Mouse (Mus musculus): ENCODE results near the gene Asic1. TPM values are rescaled to one million over a fixed set of nuclear protein-coding genes. Genes with fewer than 3 reads are reported as not detected.

The Asic1 gene
- polyA plus RNA-seq, 1 experiment from 2014 or later = 29.0 TPM

- H3K27me3 ChIP-seq (ENCODE audit: insufficient read depth, poor library complexity, severe bottlenecking) = peaks cover 43% of the 10 kb centered on the region
- WGBS = under 1% methylated on average over 68 of the region's 68 CpGs
- H3K9me3 ChIP-seq = no peaks in the 10 kb centered on the region
- no peaks in the 10 kb centered on the region for H3K36me3 ChIP-seq
- H3K4me3 ChIP-seq = peak within 1 kb of the TSS; percentile 97
- H3K4me1 ChIP-seq (replicated peaks) = peaks cover 72% of the 10 kb centered on the region
- peak; percentile 97 for DNase-seq (ENCODE audit: low spot score)
- peak within 1 kb of the TSS; percentile 97 for H3K27ac ChIP-seq
Measured at GRCm38 (mm10) chr15:99651163-99651872, 18.9 kb upstream of the Asic1 start, which contains the start of gene Racgap1. Gene Racgap1 (minus strand): TSS chr15:99651656.

- peaks cover 51% of the 10 kb centered on the region for H3K27me3 ChIP-seq (ENCODE audit: insufficient read depth, poor library complexity, severe bottlenecking)
- 78% methylated on average over 10 of the region's 10 CpGs for WGBS
- peak overlapping the region; percentile 97 for H3K4me3 ChIP-seq
- no peak for DNase-seq (ENCODE audit: low spot score)
- no peaks in the 10 kb centered on the region for H3K9me3 ChIP-seq
- no peaks in the 10 kb centered on the region for H3K36me3 ChIP-seq
- peak overlapping the region; percentile 97 for H3K27ac ChIP-seq
- H3K4me1 ChIP-seq (replicated peaks) = peaks cover 67% of the 10 kb centered on the region
Measured at GRCm38 (mm10) chr15:99651984-99652872, 17.9 kb upstream of the Asic1 start.

- H3K9me3 ChIP-seq = no peaks in the 10 kb centered on the region
- 10% methylated on average over 8 of the region's 8 CpGs for WGBS
Measured at GRCm38 (mm10) chr15:99653291-99653690, 16.9 kb upstream of the Asic1 start.

GRCm38 (mm10) chr15:99653876-99654275 lies 16.3 kb upstream of the Asic1 start:
- Histone ChIP-seq H3K27me3 (ENCODE audit: insufficient read depth, poor library complexity, severe bottlenecking) (peaks cover 51% of the 10 kb centered on the region), H3K36me3 (no peaks in the 10 kb centered on the region), H3K9me3 (no peaks in the 10 kb centered on the region), H3K27ac (peak overlapping the region; percentile 78), H3K4me1 (replicated peaks) (peaks cover 50% of the 10 kb centered on the region), H3K4me3 (peak overlapping the region; percentile 45)
- 3% methylated on average over 21 of the region's 21 CpGs for WGBS
- no peak for DNase-seq (ENCODE audit: low spot score)

More at GRCm38 (mm10) chr15:99653291-99653690, 16.9 kb upstream of the Asic1 start:
- peak; percentile 55 for DNase-seq (ENCODE audit: low spot score)
- Histone ChIP-seq H3K36me3 (no peaks in the 10 kb centered on the region), H3K4me1 (replicated peaks) (peaks cover 56% of the 10 kb centered on the region), H3K27me3 (ENCODE audit: insufficient read depth, poor library complexity, severe bottlenecking) (peaks cover 51% of the 10 kb centered on the region), H3K4me3 (peak overlapping the region; percentile 45), H3K27ac (peak overlapping the region; percentile 78)

- Histone ChIP-seq H3K4me3 (no peak overlapping the region), H3K36me3 (no peaks in the 10 kb centered on the region), H3K27me3 (ENCODE audit: insufficient read depth, poor library complexity, severe bottlenecking) (peaks cover 55% of the 10 kb centered on the region), H3K4me1 (replicated peaks) (peaks cover 32% of the 10 kb centered on the region), H3K27ac (0 out of 2 replicates have a peak overlapping the region, but pooled peaks have one; percentile 17), H3K9me3 (no peaks in the 10 kb centered on the region)
- WGBS = 44% methylated on average over 9 of the region's 9 CpGs
- no peak for DNase-seq (ENCODE audit: low spot score)
Measured at GRCm38 (mm10) chr15:99655956-99656355, 14.2 kb upstream of the Asic1 start.

- 57% methylated on average over 2 of the region's 2 CpGs for WGBS
- H3K27me3 ChIP-seq (ENCODE audit: insufficient read depth, poor library complexity, severe bottlenecking) = peaks cover 55% of the 10 kb centered on the region
Measured at GRCm38 (mm10) chr15:99658437-99658836, 11.7 kb upstream of the Asic1 start.

GRCm38 (mm10) chr15:99661121-99661830 lies 8.9 kb upstream of the Asic1 start:
- peaks cover 39% of the 10 kb centered on the region for H3K4me1 ChIP-seq (replicated peaks)
- peaks cover 53% of the 10 kb centered on the region for H3K27me3 ChIP-seq (ENCODE audit: insufficient read depth, poor library complexity, severe bottlenecking)
- no peak overlapping the region for H3K4me3 ChIP-seq
- 93% methylated on average over 15 of the region's 15 CpGs for WGBS
- H3K9me3 ChIP-seq = no peaks in the 10 kb centered on the region
- H3K36me3 ChIP-seq = no peaks in the 10 kb centered on the region
- no peak for DNase-seq (ENCODE audit: low spot score)
- 0 out of 2 replicates have a peak overlapping the region, but pooled peaks have one; percentile 31 for H3K27ac ChIP-seq

More at GRCm38 (mm10) chr15:99658437-99658836, 11.7 kb upstream of the Asic1 start:
- Histone ChIP-seq H3K4me3 (no peak overlapping the region), H3K36me3 (no peaks in the 10 kb centered on the region), H3K9me3 (no peaks in the 10 kb centered on the region), H3K27ac (no peak overlapping the region), H3K4me1 (replicated peaks) (peaks cover 28% of the 10 kb centered on the region)
- no peak for DNase-seq (ENCODE audit: low spot score)

- Histone ChIP-seq H3K9me3 (no peaks in the 10 kb centered on the region), H3K4me1 (replicated peaks) (peaks cover 40% of the 10 kb centered on the region), H3K36me3 (no peaks in the 10 kb centered on the region), H3K27me3 (ENCODE audit: insufficient read depth, poor library complexity, severe bottlenecking) (peaks cover 55% of the 10 kb centered on the region), H3K4me3 (no peak overlapping the region), H3K27ac (no peak overlapping the region)
- DNase-seq (ENCODE audit: low spot score) = no peak
- WGBS = 61% methylated on average over 7 of the region's 7 CpGs
Measured at GRCm38 (mm10) chr15:99662371-99662770, 7.8 kb upstream of the Asic1 start.

GRCm38 (mm10) chr15:99663964-99664599 lies 6.1 kb upstream of the Asic1 start:
- H3K4me1 ChIP-seq (replicated peaks) = peaks cover 47% of the 10 kb centered on the region
- no peak for DNase-seq (ENCODE audit: low spot score)
- H3K4me3 ChIP-seq = peak overlapping the region; percentile 57
- WGBS = 4% methylated on average over 17 of the region's 17 CpGs
- H3K27me3 ChIP-seq (ENCODE audit: insufficient read depth, poor library complexity, severe bottlenecking) = peaks cover 64% of the 10 kb centered on the region
- H3K27ac ChIP-seq = peak overlapping the region; percentile 86
- H3K36me3 ChIP-seq = no peaks in the 10 kb centered on the region
- no peaks in the 10 kb centered on the region for H3K9me3 ChIP-seq

- Histone ChIP-seq H3K27me3 (ENCODE audit: insufficient read depth, poor library complexity, severe bottlenecking) (peaks cover 71% of the 10 kb centered on the region), H3K9me3 (no peaks in the 10 kb centered on the region), H3K36me3 (no peaks in the 10 kb centered on the region), H3K27ac (peak overlapping the region; percentile 86), H3K4me1 (replicated peaks) (peaks cover 54% of the 10 kb centered on the region), H3K4me3 (peak overlapping the region; percentile 57)
- WGBS = under 1% methylated on average over 51 of the region's 52 CpGs
- DNase-seq (ENCODE audit: low spot score) = peak; percentile 66
Measured at GRCm38 (mm10) chr15:99664600-99665451, 5.3 kb upstream of the Asic1 start.

GRCm38 (mm10) chr15:99667544-99667943 lies 2.6 kb upstream of the Asic1 start:
- WGBS = 91% methylated on average over 2 of the region's 2 CpGs
- peaks cover 69% of the 10 kb centered on the region for H3K4me1 ChIP-seq (replicated peaks)

More at GRCm38 (mm10) chr15:99667544-99667943, 2.6 kb upstream of the Asic1 start:
- Histone ChIP-seq H3K27me3 (ENCODE audit: insufficient read depth, poor library complexity, severe bottlenecking) (peaks cover 84% of the 10 kb centered on the region), H3K36me3 (no peaks in the 10 kb centered on the region), H3K27ac (no peak overlapping the region), H3K4me3 (no peak overlapping the region), H3K9me3 (no peaks in the 10 kb centered on the region)
- no peak for DNase-seq (ENCODE audit: low spot score)

Measured in hindbrain, embryonic 10.5 days (tissue).